Mouse (Mus musculus): Measurements from ENCODE around the gene Saa3.
"Not testable (repeated sequence)": the region's sequence is repeated elsewhere in the genome, so short reads cannot be mapped to it uniquely, and the experiment has no call there.

Gene Saa3

DNA sequence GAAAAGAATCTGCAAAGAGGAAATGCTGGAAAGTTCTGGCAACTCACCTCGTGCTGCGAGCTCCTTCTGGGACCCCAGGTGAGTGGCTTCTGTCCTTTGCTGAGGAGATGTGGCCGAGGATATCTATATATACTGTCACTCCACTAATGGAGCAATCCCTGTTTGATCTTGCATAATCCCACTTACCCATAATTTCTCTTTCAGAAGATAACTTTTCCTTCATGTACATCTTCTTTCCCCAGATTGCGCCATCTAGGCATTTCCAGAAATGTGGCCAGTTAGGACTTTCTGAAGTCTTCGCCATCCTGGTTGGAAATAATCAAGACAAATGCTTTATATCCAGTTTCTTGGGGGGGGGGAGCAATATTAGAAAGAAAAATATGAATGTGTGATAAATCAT lies at the start of gene Saa3:
Saa3 (minus strand) TSS at position 101 of the 400 bp plus-strand sequence.
- DNase-seq (ENCODE audit: low read depth, low spot score), result no peak

DNA sequence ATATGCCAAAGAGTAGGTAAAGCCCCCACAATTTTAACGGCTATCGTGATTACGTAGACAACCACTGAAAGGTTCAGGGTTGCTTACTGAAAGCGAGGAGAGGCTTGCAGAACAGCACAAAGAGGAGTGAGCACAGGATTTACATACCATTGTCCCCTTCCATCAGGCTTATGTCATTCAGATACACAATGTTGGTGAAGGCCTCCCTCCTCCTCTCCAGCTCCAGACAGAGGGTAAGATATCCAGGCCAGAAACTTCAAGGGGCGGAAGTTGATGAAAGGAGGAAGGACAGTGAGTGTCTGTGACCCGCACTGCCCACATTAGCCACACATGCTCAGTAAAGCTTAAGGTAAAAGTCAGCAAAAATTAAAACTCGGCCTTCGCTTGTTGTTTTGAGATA lies 49.2 kb upstream of the Saa3 start:
- no peak for DNase-seq (ENCODE audit: low read depth, low spot score)

DNA sequence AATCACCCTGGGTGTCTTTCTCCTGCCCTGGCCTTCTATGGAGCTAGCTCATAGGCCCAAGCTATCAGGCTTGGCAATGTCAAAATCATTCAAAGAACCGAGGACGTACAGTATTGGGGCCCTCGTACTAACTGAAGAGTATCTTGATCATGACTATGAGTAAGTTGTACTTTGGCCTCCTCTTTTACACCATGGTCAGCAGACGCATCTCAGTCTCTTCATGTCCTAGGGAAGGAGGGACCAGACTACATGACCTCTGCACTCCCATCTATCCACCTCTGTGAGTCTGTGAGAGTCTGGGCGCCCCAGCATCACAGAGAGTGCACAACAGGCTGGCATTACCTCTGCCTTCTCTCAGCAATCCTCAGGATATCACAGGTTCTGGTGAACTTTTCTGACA lies 47.1 kb upstream of the Saa3 start:
- no peak for DNase-seq (ENCODE audit: low read depth, low spot score)

DNA sequence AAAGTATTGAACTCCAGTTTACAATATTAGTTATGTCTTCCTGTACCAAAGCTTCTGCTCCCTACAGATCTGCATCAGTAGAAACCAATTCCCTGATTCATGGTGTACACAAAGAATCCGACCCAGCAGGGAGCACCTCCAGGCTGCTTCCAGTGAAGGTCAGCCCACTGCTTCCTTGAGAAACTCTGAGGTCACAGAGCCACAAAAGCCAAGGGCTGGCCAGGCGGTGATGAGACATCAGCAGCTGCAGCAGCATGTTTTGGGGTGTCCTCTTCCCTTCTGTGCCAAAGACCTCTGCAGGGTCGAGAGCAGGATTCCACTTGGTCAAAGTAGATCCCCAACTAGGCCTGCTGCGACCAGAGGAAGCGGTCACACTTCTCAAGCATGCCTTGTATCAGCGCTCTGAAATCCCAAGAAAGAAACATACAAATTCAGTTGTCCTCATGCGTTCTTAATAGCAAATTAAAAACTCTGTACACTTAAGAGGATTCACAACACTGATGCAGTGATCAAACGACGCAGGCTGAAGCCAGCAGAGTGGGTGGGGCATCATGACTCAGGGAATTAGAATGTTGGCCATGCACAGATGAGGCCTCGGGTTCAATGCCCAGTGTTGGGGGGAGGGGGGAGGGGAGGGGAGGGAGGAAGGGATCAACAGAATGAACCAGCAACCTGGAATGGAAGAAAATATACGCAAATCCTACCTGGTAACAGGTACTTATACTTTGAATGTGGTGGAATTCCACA lies 45.7 kb upstream of the Saa3 start:
- no peak for DNase-seq (ENCODE audit: low read depth, low spot score)

DNA sequence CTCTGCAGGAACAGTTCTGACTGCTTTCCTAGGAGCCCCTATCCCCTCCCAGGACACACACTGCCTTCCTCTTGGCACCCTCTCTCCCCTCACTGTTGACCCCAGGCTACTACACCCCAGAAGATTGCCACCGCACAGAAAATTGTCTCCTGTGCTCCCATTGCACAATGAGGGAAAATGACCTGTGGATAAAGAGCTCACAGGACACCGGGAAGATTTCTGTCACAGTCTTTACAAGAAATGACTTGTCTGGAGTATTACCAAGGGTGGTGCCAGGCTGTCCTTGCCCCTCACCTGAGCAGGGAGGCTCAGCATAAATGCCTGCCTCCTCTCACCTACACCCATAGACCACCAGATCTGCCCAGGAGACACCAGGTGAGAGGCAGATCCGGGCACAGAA lies 36.0 kb upstream of the Saa3 start, which contains the start of gene Saa2:
Saa2 (plus strand) TSS at position 301 of the 400 bp plus-strand sequence.
- DNase-seq (ENCODE audit: low read depth, low spot score), result no peak

DNA sequence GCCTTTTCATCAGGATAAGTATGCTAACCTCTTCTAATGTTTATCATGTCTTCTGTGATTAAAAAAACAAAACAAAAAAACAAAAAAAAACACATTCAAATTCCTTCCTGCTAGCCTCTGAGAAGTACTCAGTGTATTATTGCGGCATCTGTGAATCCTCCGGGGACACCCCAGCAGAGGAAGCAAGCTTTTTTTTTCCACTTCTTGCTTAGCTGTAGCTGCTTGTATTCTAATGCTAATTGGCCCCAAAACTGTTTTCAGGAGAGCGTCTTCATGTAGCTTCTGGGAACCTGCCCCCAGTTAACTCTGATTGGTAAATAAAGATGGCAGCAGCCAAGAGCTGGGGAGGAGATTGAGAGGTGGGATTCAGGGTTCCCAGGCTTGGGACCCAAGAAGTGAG lies 33.0 kb upstream of the Saa3 start:
- no peak for DNase-seq (ENCODE audit: low read depth, low spot score)

DNA sequence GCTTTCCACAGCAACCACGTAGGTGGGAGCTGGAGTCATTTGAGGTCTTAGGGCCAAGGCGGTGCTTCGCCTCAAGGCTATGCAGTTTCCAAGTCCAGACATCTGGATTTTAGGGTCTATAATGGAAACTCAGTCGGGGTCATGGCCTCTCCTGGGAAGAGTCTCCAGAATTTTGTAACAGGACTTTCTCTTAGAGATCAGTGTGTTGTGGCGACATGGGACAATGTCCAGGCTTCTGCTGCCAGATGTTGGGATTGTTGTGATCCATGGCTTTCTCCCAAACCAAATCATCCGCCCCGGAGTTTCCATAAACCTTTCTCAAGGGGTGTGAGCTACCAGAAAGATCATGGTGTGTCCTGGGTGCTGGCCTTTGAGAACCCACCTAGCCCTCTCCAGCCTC lies 30.9 kb upstream of the Saa3 start:
- DNase-seq (ENCODE audit: low read depth, low spot score), result no peak

DNA sequence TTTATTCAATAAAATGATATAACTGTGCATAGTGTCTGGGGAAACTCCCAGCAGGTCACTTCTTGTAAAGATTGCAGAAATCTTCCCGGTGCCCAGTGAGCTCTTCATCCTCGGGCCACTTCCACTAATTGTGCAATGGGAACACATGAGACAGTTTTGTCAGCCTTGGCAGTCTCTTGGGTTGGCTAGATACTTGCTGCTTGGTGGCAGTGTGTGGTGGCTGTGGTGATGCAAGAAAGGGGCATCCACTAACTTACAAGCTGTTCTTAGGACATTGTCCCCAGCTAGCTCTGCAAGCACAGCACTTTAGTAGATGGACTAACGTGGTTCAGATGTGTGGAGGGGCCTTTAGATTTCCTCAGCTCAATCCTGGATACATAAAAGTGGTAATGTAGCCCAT lies 30.3 kb upstream of the Saa3 start:
- no peak for DNase-seq (ENCODE audit: low read depth, low spot score)

DNA sequence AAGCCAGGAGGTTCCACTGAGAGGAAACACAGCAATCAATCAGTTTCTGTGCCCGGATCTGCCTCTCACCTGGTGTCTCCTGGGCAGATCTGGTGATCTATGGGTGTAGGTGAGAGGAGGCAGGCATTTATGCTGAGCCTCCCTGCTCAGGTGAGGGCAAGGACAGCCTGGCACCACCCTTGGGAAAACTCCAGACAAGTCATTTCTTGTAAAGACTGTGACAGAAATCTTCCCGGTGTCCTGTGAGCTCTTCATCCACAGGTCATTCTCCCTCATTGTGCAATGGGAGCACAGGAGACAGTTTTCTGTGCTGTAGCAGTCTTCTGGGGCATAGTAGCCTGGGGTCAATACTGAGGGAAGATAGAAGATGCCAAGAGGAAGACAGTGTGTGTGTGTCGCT lies 27.4 kb upstream of the Saa3 start, which contains the start of gene Saa1:
Saa1 (minus strand) TSS at position 101 of the 400 bp plus-strand sequence.
- not testable (repeated sequence) for DNase-seq (ENCODE audit: low read depth, low spot score)

DNA sequence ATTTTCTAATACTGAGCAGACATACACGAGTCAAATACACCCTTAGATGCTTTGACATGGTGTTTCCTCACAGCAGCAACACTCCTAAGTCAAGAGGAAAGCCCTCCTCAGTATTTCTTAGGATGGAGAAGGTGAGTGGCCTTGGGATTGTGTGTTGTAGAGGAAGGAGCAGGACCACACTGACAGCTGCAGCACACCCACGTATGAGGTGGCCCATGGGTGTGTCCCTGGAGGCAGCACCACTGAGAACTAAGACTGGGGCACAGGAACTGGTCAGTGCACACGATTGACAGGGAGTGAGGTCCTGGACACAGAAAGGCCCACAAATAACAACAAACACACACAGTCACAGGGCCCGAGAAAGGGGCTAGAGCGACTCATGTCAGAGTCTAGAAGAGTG lies 24.5 kb upstream of the Saa3 start:
- DNase-seq (ENCODE audit: low read depth, low spot score), result not testable (repeated sequence)

DNA sequence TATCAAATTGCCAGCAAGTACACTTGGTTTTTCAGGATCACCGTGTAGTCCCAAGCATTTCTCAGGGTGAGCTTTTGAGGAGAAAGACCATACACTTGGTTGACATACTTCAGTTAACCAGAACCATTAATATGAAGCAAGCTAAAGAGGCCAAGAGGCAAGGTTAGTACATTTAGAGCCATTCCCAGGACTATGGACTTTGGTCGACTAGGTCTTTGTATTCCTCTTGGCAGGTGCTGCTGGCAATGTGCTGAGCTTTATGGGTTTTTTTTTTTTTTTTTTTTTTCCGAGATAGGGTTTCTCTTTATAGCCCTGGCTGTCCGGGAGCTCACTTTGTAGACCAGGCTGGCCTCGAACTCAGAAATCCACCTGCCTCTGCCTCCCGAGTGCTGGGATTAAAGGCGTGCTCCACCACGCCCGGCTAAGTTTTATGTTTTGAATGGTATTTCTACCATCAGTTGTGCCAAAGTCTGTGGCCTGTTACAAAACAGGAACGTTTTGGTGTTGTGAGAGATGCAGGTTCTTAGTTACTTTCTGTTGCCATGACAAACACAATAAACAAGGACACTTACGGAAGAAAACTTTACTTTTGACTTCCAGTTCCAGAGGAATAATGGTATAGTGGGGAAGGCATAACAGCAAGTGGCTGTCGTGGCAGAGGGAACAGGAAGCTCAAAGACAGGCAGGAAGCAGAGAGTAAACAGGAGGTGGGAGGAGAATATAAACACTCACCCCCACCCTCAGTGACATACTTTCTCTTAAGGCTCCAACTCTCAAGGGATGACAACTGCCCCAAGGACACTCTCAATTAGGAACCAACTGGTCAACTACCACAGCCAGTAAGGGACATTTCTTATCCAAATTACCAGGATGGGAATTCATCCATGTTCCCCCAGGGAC lies 23.3 kb upstream of the Saa3 start:
- no peak for DNase-seq (ENCODE audit: low read depth, low spot score)

DNA sequence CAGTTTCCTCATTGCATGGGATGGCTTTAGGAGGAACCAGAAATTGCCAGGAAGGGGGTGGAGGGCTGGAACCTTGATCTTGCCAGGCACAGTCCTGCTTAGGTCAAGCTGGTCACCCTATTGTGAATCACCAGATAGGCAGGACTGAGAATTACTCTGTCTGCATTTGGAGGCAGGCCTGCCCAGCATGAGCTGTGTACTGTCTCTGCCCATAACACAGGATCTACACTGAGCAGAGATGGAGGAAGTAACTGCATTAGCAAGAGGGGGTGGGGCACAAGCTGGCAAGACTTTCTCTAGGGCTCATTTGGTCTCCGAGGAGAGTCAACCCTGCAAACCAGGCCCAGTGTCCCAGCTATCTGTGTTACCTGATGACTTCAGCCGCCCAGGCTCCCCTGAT lies 19.5 kb upstream of the Saa3 start:
- no peak for DNase-seq (ENCODE audit: low read depth, low spot score)

DNA sequence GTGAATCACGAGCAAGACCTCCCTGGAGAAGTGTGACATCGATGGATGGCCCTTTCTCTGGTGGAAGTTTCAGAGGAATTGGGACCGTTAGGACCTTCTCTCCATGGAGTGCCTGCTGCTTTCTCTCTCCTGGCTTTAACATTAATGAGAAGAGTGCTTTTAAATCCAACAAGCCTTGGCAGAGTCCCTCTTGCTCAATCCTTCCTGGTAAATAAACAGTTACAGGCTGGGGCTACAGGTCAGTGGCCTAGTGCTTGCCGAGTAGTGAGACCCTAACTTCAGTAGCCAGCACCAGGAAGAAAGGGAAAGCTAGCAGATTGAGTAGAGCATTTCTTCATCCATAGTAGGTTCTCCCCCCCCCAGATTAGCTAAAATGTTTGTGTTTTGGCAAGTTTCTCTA lies 17.0 kb upstream of the Saa3 start, which contains the start of gene Saa4:
Saa4 (minus strand) TSS at position 146 of the 400 bp plus-strand sequence.
- no peak for DNase-seq (ENCODE audit: low read depth, low spot score)

DNA sequence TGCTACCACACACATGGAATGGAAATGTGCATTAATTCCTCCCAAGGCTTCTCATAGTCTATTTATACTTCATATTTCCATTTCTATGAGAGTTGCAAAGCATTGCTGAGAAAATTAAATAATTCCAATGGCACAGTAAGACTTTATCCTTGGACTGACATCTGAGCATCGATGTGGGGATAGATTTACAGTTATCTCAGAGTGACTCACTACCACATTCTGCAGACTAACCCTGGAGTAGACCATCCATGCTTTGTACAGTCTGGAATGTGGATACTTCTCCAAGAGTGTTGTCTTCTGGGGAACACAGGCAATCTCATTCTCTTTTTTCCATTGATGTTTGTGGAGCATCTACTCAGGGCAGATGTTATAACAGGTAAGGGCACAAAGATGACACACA lies 12.1 kb upstream of the Saa3 start:
- DNase-seq (ENCODE audit: low read depth, low spot score), result no peak

DNA sequence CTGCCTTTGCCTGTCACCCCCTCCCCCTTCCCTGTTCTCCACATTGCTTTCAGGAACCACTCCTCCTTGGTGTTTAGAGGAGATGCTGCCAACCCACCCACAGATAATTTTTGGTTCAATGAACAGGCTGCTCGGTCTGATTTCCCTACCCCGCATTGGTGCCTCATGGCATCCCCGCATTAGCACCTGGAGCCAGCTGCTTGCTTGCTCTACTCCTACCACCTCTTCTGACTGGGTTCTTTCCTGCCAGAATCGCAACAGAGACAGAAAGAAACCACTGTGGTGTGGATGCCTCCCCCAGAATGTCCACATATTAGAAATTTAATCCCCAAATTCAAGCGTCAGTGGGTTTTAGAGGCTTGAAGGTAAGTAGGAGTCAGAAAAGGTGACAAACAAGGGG lies 8.9 kb upstream of the Saa3 start:
- no peak for DNase-seq (ENCODE audit: low read depth, low spot score)

DNA sequence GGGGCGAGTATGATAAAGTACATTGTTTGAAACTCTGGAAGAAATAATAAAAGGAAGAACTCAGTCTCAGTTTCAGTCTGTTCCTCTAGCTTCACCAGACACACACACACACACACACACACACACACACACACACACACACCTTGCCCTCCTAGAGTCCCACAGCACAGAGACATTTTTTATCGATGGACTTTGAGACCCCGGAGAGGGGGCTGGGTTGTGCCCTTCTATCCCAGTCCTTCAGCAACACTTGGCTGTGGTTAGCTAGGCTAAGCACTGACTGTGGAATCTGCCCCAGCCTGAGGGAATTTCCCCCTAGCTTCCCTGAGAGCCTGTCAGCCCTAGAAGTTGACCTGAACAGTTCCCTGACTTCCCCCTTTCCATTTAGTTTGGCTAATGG lies 8.3 kb upstream of the Saa3 start:
- no peak for DNase-seq (ENCODE audit: low read depth, low spot score)

DNA sequence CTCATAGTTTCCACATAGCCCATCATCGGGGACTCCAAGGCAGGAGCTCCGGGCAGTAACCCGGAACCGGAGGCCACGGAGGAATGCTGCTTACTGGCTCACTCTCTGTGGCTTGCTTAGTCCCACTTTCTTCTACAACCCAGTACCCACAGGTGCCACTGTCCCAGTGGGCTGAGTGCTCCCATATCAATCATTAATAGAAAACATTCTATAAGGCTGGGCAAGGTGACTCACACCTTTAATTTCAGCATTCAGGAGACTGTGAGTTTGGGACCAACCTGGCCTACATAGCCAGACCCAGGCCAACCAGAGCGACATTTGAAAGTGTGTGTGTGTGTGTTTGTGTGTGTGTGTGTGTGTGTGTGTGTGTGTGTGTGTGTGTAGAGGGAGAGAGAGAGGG lies 7.9 kb upstream of the Saa3 start:
- no peak for DNase-seq (ENCODE audit: low read depth, low spot score)

DNA sequence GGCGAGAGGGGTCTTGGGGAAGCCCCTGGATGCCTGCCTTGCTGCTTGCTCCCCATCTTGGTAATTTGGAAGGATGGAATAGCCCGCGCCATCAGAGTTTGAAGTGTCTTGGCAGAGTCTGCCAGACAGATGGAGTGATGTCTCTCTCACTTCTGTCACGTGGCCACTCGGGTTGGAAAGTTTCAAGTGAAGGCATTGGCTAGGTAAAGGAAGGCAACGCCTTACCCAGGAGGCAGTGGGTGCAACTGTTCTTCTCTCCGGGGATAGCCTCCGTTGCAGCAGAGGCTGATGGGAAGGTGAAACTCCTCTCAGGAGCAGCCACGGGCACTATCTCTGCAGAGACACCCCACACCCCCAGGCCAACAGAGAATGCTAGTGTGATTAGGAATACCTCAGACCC lies 5.0 kb upstream of the Saa3 start:
- no peak for DNase-seq (ENCODE audit: low read depth, low spot score)

DNA sequence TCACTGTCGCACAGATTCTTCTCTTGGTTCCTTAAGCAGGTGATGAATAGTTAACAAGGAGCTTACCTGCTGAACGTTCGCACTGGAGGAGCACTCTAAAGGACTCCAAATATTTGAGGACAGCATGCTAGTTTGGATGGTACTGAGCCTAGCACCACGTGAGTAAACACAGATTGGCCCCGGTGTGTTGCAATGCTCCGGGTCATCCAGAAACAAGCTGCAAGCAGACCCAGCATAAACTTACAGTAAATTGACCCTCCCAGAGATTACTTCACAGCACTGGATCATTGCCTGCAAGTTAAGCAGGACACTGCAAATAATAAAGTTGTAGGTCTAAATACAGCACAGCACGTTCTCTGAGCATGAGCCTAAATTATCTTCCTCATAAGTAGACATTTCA lies 4.0 kb upstream of the Saa3 start:
- DNase-seq (ENCODE audit: low read depth, low spot score), result no peak

DNA sequence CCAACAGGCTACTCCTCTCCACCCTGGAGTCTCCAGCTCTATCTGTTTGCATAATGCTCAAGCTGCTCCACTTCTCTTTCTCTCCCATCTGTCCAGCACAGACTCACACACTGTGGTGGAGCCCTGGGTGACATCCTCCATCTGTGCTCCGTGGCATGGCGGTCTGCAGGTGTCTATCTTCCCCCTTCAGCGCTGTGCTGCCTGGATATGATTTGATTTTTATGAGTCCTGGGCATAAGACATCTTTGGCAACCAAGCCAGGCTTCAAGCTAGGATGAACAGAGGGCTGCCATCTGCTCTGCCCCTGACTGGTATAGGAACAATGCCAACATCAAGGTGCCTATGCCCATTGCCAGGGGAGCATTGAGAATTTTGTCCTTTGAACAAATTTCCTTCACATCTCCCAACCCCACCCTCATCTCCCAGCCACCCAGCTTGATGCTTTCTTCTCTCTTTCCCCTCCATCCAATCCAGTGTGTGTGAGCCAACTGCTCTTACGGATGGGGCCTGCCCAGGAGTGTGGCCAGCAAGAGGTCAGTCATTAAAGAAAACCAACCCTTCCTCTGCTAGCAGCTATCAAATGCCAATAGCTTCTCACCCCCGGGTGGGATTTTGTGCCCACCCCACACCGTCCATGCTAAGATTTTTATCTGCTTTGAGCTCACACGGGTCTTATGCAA lies 3.2 kb upstream of the Saa3 start:
- DNase-seq (ENCODE audit: low read depth, low spot score), result no peak

DNA sequence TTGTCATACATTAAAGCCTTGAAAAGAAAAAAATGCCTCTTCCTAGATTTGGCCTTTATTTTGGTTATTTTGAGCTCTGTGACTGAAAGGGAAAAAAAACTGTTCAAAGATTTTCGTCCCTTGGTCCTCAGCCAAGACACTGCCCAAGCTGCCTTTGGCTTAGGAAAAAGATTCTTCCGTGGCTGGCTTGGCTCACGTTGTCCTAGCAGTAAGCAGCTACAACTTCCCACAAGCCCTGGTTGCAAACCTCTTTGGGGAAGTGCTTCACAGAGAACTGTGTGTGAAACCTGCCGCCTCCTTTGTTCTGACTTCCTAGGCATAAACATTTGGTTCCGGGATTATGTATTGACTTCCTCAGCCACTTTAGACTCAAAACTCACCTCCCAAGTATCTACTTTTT lies 1.4 kb upstream of the Saa3 start:
- no peak for DNase-seq (ENCODE audit: low read depth, low spot score)

DNA sequence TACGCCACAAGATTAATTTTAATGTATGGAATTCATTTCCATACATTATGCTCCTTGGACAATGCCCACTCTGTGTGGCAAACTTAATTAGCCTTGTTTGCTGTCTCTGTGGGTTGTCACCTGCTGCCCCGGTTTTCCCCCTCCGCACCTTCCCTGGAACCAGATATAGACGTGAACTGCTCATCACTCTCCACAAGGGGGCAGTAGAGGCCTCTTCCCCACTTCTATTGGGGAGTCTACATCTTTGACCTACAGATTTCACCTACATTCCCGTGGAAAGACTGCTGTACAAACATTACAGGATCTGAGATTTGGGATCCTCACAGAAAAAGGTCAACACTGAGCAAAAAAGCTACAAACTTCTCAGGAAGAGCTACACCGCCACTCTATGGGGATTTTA lies 982 bp downstream of the Saa3 start:
- peak; percentile 65 for DNase-seq (ENCODE audit: low read depth, low spot score)
